26 mouse cellular contexts compared by ENCODE assay signal in the genomic region with DNA sequence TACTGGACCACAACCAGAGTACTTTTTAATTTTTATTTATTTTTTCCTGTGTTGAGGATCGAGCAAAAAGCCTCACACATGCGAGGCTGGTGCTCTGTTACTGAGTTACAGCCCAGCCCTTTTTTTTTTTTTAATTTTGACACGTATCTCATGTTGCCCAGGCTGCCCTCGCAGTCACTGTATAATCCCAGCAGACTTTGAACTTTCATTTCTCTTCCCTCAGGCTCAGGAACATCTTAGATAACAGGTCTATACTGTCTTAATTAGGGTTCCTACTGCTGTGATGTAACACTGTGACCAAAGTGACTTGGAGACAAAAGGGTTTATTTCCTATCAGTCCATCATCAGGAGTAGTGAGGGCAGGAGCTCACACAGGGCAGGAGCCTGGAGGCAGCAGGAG. TPM values are rescaled to one million over a fixed set of nuclear protein-coding genes. Genes with fewer than 3 reads are reported as not detected.
DNase-seq lines count a peak whose midpoint lies in the region; ATAC-seq and TF ChIP-seq lines count a peak whose summit lies in the region.
"Had no signal": no experiment of that assay in that cellular context is flagged by ENCODE, and none has a peak within 500 bp of the region (broad histone marks: within the 10 kb centered on the region; RNA-seq: fewer than 3 reads in every experiment).

No protein-coding gene starts in this region.

- DNase-seq in kidney, adult 2 months: peak; percentile 39
- peak; percentile 61 for DNase-seq in liver, adult 2 months (ENCODE audit: extremely low read depth, low read depth, low spot score)
- no peak for DNase-seq in embryo, embryonic 10.5 days (ENCODE audit: low spot score)
- DNase-seq in B cell, adult 2 months: no peak
- DNase-seq: adrenal gland, adult 8-10 months; adrenal gland, postnatal 14 days; adrenal gland, postnatal 36 days; cerebellum, adult 11-12 months; cerebellum, adult 2 months; cerebellum, adult 9-10 months; cerebellum, postnatal 10 days; cerebellum, postnatal 25 days; embryo, embryonic 11 days; forebrain, postnatal 0 days had no signal

- 46% methylated on average over 4 of the region's 4 CpGs for WGBS in kidney, adult 2 months
- 79% methylated on average over 4 of the region's 4 CpGs for WGBS in kidney, embryonic 16.5 days
- 47% methylated on average over 4 of the region's 4 CpGs for WGBS in liver, adult 2 months
- 67% methylated on average over 4 of the region's 4 CpGs for WGBS in liver, embryonic 12.5 days (ENCODE audit: insufficient replicate concordance)
- 69% methylated on average over 4 of the region's 4 CpGs for WGBS in intestine, embryonic 16.5 days
- 33% methylated on average over 4 of the region's 4 CpGs for WGBS in small intestine, adult 2 months

- no peak overlapping the region for H3K9ac ChIP-seq in kidney, embryonic 16.5 days (replicated peaks; ENCODE audit: low read length)
- H3K9ac ChIP-seq in liver, adult 2 months (ENCODE audit: low read depth, low read length): no peak overlapping the region
- H3K9ac ChIP-seq in liver, embryonic 12.5 days: no peak overlapping the region
- no peak overlapping the region for H3K9ac ChIP-seq in intestine, embryonic 16.5 days (ENCODE audit: low read depth, low read length)
- H3K9ac ChIP-seq: embryonic facial prominence, embryonic 12.5 days; forebrain, embryonic 13.5 days; forebrain, embryonic 15.5 days; forebrain, postnatal 0 days had no signal

- no peak for TF ChIP-seq POLR2A in kidney, adult 2 months (IDR thresholded peaks at IDR 0.05; ENCODE audit: low read depth, low read length)
- no peak for TF ChIP-seq POLR2A in liver, adult 2 months (IDR thresholded peaks at IDR 0.05; ENCODE audit: extremely low read depth, insufficient read depth, low read length)
- no peak for TF ChIP-seq POLR2A in small intestine, adult 2 months (IDR thresholded peaks at IDR 0.05; ENCODE audit: low read depth, low read length)

- no peak for ATAC-seq in kidney, embryonic 16.5 days (ENCODE audit: low FRiP score, low TSS enrichment)
- ATAC-seq in liver, embryonic 12.5 days: no peak
- ATAC-seq in intestine, embryonic 16.5 days: peak; percentile 77
- ATAC-seq: activated CD4-positive, CD25-positive, alpha-beta regulatory T cell, adult 4 months; CD4-positive, CD25-positive, alpha-beta regulatory T cell, adult 4 months; forebrain, embryonic 13.5 days; forebrain, embryonic 15.5 days; forebrain, postnatal 0 days; Patski had no signal

- peaks cover 9% of the 10 kb centered on the region for H3K36me3 ChIP-seq in kidney, adult 2 months (ENCODE audit: control insufficient read depth, insufficient read depth, low read length)
- H3K36me3 ChIP-seq in kidney, embryonic 16.5 days (ENCODE audit: insufficient read depth, low read length): peaks cover 14% of the 10 kb centered on the region; the same call in 1 of the 2 replicates
- H3K36me3 ChIP-seq in liver, adult 2 months (ENCODE audit: control insufficient read depth, insufficient read depth, low read length): peaks cover 42% of the 10 kb centered on the region
- H3K36me3 ChIP-seq in liver, embryonic 12.5 days: peaks cover 16% of the 10 kb centered on the region
- H3K36me3 ChIP-seq in intestine, embryonic 16.5 days (ENCODE audit: control insufficient read depth, insufficient read depth, low read length): no peaks in the 10 kb centered on the region
- peaks cover 46% of the 10 kb centered on the region for H3K36me3 ChIP-seq in small intestine, adult 2 months (ENCODE audit: control insufficient read depth, insufficient read depth, low read length)
- H3K36me3 ChIP-seq: embryonic facial prominence, embryonic 12.5 days; forebrain, embryonic 15.5 days had no signal

- no peak overlapping the region for H3K27ac ChIP-seq in kidney, adult 2 months (ENCODE audit: insufficient read depth, low read depth, low read length)
- no peak overlapping the region for H3K27ac ChIP-seq in kidney, embryonic 16.5 days (ENCODE audit: low read length)
- H3K27ac ChIP-seq in liver, adult 2 months (replicated peaks; ENCODE audit: insufficient read depth, low read depth, low read length): 0 out of 2 replicates have a peak overlapping the region, but pooled peaks have one; percentile 34
- no peak overlapping the region for H3K27ac ChIP-seq in liver, embryonic 12.5 days
- no peak overlapping the region for H3K27ac ChIP-seq in intestine, embryonic 16.5 days (ENCODE audit: low read length)
- peak overlapping the region; percentile 98 for H3K27ac ChIP-seq in small intestine, adult 2 months (ENCODE audit: insufficient read depth, low read depth, low read length)
- H3K27ac ChIP-seq: embryonic facial prominence, embryonic 12.5 days; forebrain, embryonic 13.5 days; forebrain, embryonic 15.5 days had no signal

- H3K4me3 ChIP-seq in kidney, adult 2 months (ENCODE audit: insufficient read depth, low read depth, low read length): no peak overlapping the region
- H3K4me3 ChIP-seq in kidney, embryonic 16.5 days (ENCODE audit: low read length): no peak overlapping the region
- no peak overlapping the region for H3K4me3 ChIP-seq in liver, adult 2 months (ENCODE audit: insufficient read depth, low read depth, low read length)
- H3K4me3 ChIP-seq in liver, embryonic 12.5 days: no peak overlapping the region
- H3K4me3 ChIP-seq in intestine, embryonic 16.5 days (ENCODE audit: low read length): no peak overlapping the region
- H3K4me3 ChIP-seq in small intestine, adult 2 months (ENCODE audit: low read depth, low read length): no peak overlapping the region
- H3K4me3 ChIP-seq: embryonic facial prominence, embryonic 12.5 days; forebrain, embryonic 13.5 days; forebrain, embryonic 15.5 days had no signal

- H3K9me3 ChIP-seq in kidney, embryonic 16.5 days (ENCODE audit: low read length): no peaks in the 10 kb centered on the region
- no peaks in the 10 kb centered on the region for H3K9me3 ChIP-seq in liver, embryonic 12.5 days (replicated peaks)
- H3K9me3 ChIP-seq in intestine, embryonic 16.5 days (ENCODE audit: control insufficient read depth, low read length): no peaks in the 10 kb centered on the region
- H3K9me3 ChIP-seq: embryonic facial prominence, embryonic 12.5 days; forebrain, embryonic 13.5 days; forebrain, embryonic 15.5 days; G1E had no signal

- no peaks in the 10 kb centered on the region for H3K4me1 ChIP-seq in kidney, adult 2 months (ENCODE audit: control insufficient read depth, insufficient read depth, low read length)
- H3K4me1 ChIP-seq in kidney, embryonic 16.5 days (ENCODE audit: insufficient read depth, low read length): no peaks in the 10 kb centered on the region
- H3K4me1 ChIP-seq in liver, adult 2 months (ENCODE audit: control insufficient read depth, insufficient read depth, low read length): peaks cover 9% of the 10 kb centered on the region; the same call in 1 of the 2 replicates
- H3K4me1 ChIP-seq in liver, embryonic 12.5 days: no peaks in the 10 kb centered on the region
- H3K4me1 ChIP-seq in intestine, embryonic 16.5 days (ENCODE audit: control insufficient read depth, insufficient read depth, low read length): no peaks in the 10 kb centered on the region
- peaks cover 11% of the 10 kb centered on the region; the same call in 1 of the 2 replicates for H3K4me1 ChIP-seq in small intestine, adult 2 months (ENCODE audit: control insufficient read depth, insufficient read depth, insufficient read length, low read length)
- H3K4me1 ChIP-seq: embryonic facial prominence, embryonic 12.5 days; forebrain, embryonic 13.5 days had no signal

- no peaks in the 10 kb centered on the region for H3K79me2 ChIP-seq in liver, adult 2 months (ENCODE audit: control insufficient read depth, insufficient read depth, low read length)

- TF ChIP-seq CTCF in kidney, adult 2 months (conservative IDR thresholded peaks at IDR 0.05; ENCODE audit: insufficient read depth, insufficient read length, low read depth, low read length): no peak
- TF ChIP-seq CTCF in liver, adult 2 months (IDR thresholded peaks at IDR 0.05; ENCODE audit: low read depth, low read length): no peak
- TF ChIP-seq CTCF in small intestine, adult 2 months (IDR thresholded peaks at IDR 0.05; ENCODE audit: extremely low read depth, insufficient read length, insufficient replicate concordance, low read depth, low read length): no peak

- H3K27me3 ChIP-seq in kidney, adult 2 months (replicated peaks; ENCODE audit: control insufficient read depth, insufficient read depth, low read length): no peaks in the 10 kb centered on the region
- H3K27me3 ChIP-seq in kidney, embryonic 16.5 days (ENCODE audit: insufficient read depth, low read length): no peaks in the 10 kb centered on the region
- H3K27me3 ChIP-seq in liver, adult 2 months (ENCODE audit: control insufficient read depth, insufficient read depth, low read length): no peaks in the 10 kb centered on the region
- H3K27me3 ChIP-seq in liver, embryonic 12.5 days (replicated peaks): no peaks in the 10 kb centered on the region
- no peaks in the 10 kb centered on the region for H3K27me3 ChIP-seq in intestine, embryonic 16.5 days (replicated peaks; ENCODE audit: control insufficient read depth, insufficient read depth, low read length)
- H3K27me3 ChIP-seq in small intestine, adult 2 months (ENCODE audit: control insufficient read depth, insufficient read depth, low read length): no peaks in the 10 kb centered on the region
- H3K27me3 ChIP-seq: CH12.LX; embryonic facial prominence, embryonic 12.5 days; forebrain, embryonic 13.5 days; forebrain, embryonic 15.5 days; Patski had no signal

- no peak overlapping the region for H3K4me2 ChIP-seq in kidney, embryonic 16.5 days (replicated peaks; ENCODE audit: low read depth, low read length)
- H3K4me2 ChIP-seq in liver, embryonic 12.5 days: no peak overlapping the region
- no peak overlapping the region for H3K4me2 ChIP-seq in intestine, embryonic 16.5 days (ENCODE audit: low read depth, low read length)
- H3K4me2 ChIP-seq: embryonic facial prominence, embryonic 12.5 days; forebrain, embryonic 13.5 days; forebrain, embryonic 15.5 days had no signal

RNA-seq across cellular contexts. Expression of a gene that starts 29.7 kb away (rescaled TPM):
- 6.1 and 9.2 TPM in 2 replicates for polyA plus RNA-seq in kidney, adult 2 months (2012; rRNA removed)
- polyA plus RNA-seq in kidney, embryonic 16.5 days (2015; fragmentation: Nextera tagmentation; extraction: Ambion mirVana): 4.0 and 6.3 TPM in 2 replicates
- 7.8 and 8.0 TPM in 2 replicates for total RNA-seq in liver, adult 2 months (2014; rRNA removed)
- polyA plus RNA-seq in liver, adult 2 months (2012; rRNA removed): 1.8 and 2.6 TPM in 2 replicates
- 1.7 and 2.8 TPM in 2 replicates for polyA plus RNA-seq in liver, embryonic 12.5 days (2016; fragmentation: Nextera tagmentation; extraction: Ambion mirVana)
- 4.1 and 5.1 TPM in 2 replicates for polyA plus RNA-seq in intestine, embryonic 16.5 days (2015; fragmentation: Nextera tagmentation; extraction: Ambion mirVana)
- polyA plus RNA-seq in small intestine, adult 2 months (2012; rRNA removed): 4.8 and 13.8 TPM in 2 replicates

RNA-seq across cellular contexts. Expression of a gene that starts 29.9 kb away (rescaled TPM):
- polyA plus RNA-seq in kidney, adult 2 months (2012; rRNA removed): 1.2 and 1.5 TPM in 2 replicates
- 9.5 and 13.1 TPM in 2 replicates for polyA plus RNA-seq in kidney, embryonic 16.5 days (2015; fragmentation: Nextera tagmentation; extraction: Ambion mirVana)
- total RNA-seq in liver, adult 2 months (2014; rRNA removed): 1.4 and 4.1 TPM in 2 replicates
- polyA plus RNA-seq in liver, adult 2 months (2012; rRNA removed): 0.54 and 0.67 TPM in 2 replicates
- 6.2 and 7.2 TPM in 2 replicates for polyA plus RNA-seq in liver, embryonic 12.5 days (2016; fragmentation: Nextera tagmentation; extraction: Ambion mirVana)
- 4.8 and 6.0 TPM in 2 replicates for polyA plus RNA-seq in intestine, embryonic 16.5 days (2015; fragmentation: Nextera tagmentation; extraction: Ambion mirVana)
- polyA plus RNA-seq in small intestine, adult 2 months (2012; rRNA removed): 0.46 and 2.7 TPM in 2 replicates

Comparison
In these comparisons a context has a peak if more than half of its experiments do, and no peak if none do; other contexts are left out.
1. H3K27ac ChIP-seq: peak in liver, adult 2 months (single experiment) and small intestine, adult 2 months (single experiment); none in kidney, adult 2 months (single experiment), kidney, embryonic 16.5 days (single experiment), liver, embryonic 12.5 days (single experiment) and intestine, embryonic 16.5 days (single experiment).
2. DNase-seq: peak in kidney, adult 2 months (single experiment) and liver, adult 2 months (single experiment); none in embryo, embryonic 10.5 days (single experiment) and B cell, adult 2 months (0 of 2).